14 mouse cellular contexts compared by ENCODE assay signal in the genomic region with DNA sequence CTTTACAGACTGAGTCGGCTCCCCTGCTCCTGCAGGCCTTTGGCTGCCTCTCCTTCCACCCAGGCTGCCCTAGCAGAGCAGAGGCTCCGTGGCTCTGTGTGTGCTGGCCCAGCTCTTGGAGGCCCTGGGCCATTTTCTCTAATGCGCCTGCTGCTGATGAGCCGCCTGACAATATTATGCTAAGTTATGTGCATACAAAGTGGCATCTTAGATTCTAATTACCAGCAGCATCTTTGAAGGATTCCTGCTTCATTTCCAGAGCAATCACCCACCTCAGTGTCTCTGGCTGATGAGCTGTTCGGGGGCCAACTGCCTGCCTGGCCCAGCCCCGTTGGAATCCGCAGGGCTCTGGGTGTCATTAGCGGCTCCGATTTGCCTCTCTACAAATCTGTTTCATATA. TPM values are rescaled to one million over a fixed set of nuclear protein-coding genes. Genes with fewer than 3 reads are reported as not detected.
DNase-seq lines count a peak whose midpoint lies in the region; ATAC-seq lines count a peak whose summit lies in the region.
"Had no signal": no experiment of that assay in that cellular context is flagged by ENCODE, and none has a peak within 500 bp of the region (broad histone marks: within the 10 kb centered on the region; RNA-seq: fewer than 3 reads in every experiment).

No protein-coding gene starts in this region.

- peak overlapping the region; percentile 31; the same call in 1 of the 2 replicates for H3K9ac ChIP-seq in midbrain, embryonic 12.5 days (replicated peaks)
- H3K9ac ChIP-seq: limb, embryonic 15.5 days; lung, embryonic 15.5 days had no signal

- H3K27me3 ChIP-seq in hindbrain, embryonic 10.5 days (ENCODE audit: insufficient read depth, poor library complexity, severe bottlenecking): peaks cover 3% of the 10 kb centered on the region; the same call in 1 of the 2 replicates
- H3K27me3 ChIP-seq in midbrain, embryonic 12.5 days: no peaks in the 10 kb centered on the region
- H3K27me3 ChIP-seq: limb, embryonic 15.5 days; lung, embryonic 15.5 days had no signal

- H3K27ac ChIP-seq in hindbrain, embryonic 10.5 days: peak overlapping the region; percentile 69
- H3K27ac ChIP-seq in midbrain, embryonic 12.5 days (replicated peaks): peak overlapping the region; percentile 78
- H3K27ac ChIP-seq: limb, embryonic 15.5 days; lung, embryonic 15.5 days had no signal

- peaks cover 8% of the 10 kb centered on the region; the same call in 1 of the 2 replicates for H3K9me3 ChIP-seq in hindbrain, embryonic 10.5 days
- H3K9me3 ChIP-seq in midbrain, embryonic 12.5 days: no peaks in the 10 kb centered on the region
- H3K9me3 ChIP-seq: limb, embryonic 15.5 days; lung, embryonic 15.5 days had no signal

- DNase-seq in retina, postnatal 1 day: peak; percentile 34
- DNase-seq in retina, embryonic 14.5 days (ENCODE audit: low spot score): no peak
- no peak for DNase-seq in hindbrain, embryonic 10.5 days (ENCODE audit: low spot score)
- no peak for DNase-seq in spleen, postnatal 4 days (ENCODE audit: low spot score in 2 of 2)
- no peak for DNase-seq in urinary bladder, postnatal 4 days (ENCODE audit: low spot score in 2 of 2)
- DNase-seq in adrenal gland, postnatal 36 days: no peak
- DNase-seq in left cerebral cortex, adult 8-10 months (ENCODE audit: low spot score in 2 of 2): no peak
- DNase-seq: layer of hippocampus, postnatal 36 days; thymus, adult 18-20 months had no signal

- H3K4me2 ChIP-seq in midbrain, embryonic 12.5 days (replicated peaks): no peak overlapping the region
- H3K4me2 ChIP-seq: limb, embryonic 15.5 days; lung, embryonic 15.5 days had no signal

- WGBS in hindbrain, embryonic 10.5 days: 68% methylated on average over 9 of the region's 9 CpGs
- WGBS in midbrain, embryonic 12.5 days: 43% methylated on average over 9 of the region's 9 CpGs

- no peak overlapping the region for H3K4me3 ChIP-seq in hindbrain, embryonic 10.5 days
- H3K4me3 ChIP-seq in midbrain, embryonic 12.5 days: no peak overlapping the region
- H3K4me3 ChIP-seq: limb, embryonic 15.5 days; lung, embryonic 15.5 days had no signal

- peak; percentile 70; the same call in 1 of the 2 replicates for ATAC-seq in midbrain, embryonic 12.5 days (ENCODE audit: low FRiP score, low read depth)
- ATAC-seq: activated CD4-positive, CD25-positive, alpha-beta regulatory T cell, adult 4 months had no signal

- H3K36me3 ChIP-seq in hindbrain, embryonic 10.5 days: no peaks in the 10 kb centered on the region
- H3K36me3 ChIP-seq in midbrain, embryonic 12.5 days: no peaks in the 10 kb centered on the region
- H3K36me3 ChIP-seq: limb, embryonic 15.5 days; lung, embryonic 15.5 days had no signal

- H3K4me1 ChIP-seq in hindbrain, embryonic 10.5 days (replicated peaks): peaks cover 18% of the 10 kb centered on the region
- peaks cover 17% of the 10 kb centered on the region for H3K4me1 ChIP-seq in midbrain, embryonic 12.5 days
- H3K4me1 ChIP-seq: lung, embryonic 15.5 days had no signal

RNA-seq across cellular contexts. Expression of gene Nfatc2, which starts 24.9 kb away (rescaled TPM):
- 0.42 and 0.50 TPM in 2 replicates for polyA plus RNA-seq in hindbrain, embryonic 10.5 days (2016; fragmentation: Nextera tagmentation; extraction: Ambion mirVana)
- polyA plus RNA-seq in midbrain, embryonic 12.5 days (2016; fragmentation: Nextera tagmentation; extraction: Ambion mirVana): 0.97 and 1.5 TPM in 2 replicates
- total RNA-seq in adrenal gland, postnatal 36 days (2021): 1 to 10 TPM; 2.6 to 3.0 TPM
- total RNA-seq in left cerebral cortex, adult 8-10 months (2022): 10 to 100 TPM; 15.2 to 16.8 (median 15.6) TPM
- total RNA-seq: MEL had no signal

Comparison
In these comparisons a context has a peak if more than half of its experiments do, and no peak if none do; other contexts are left out.
1. RNA of gene Nfatc2, which starts 24.9 kb away (total RNA-seq): 15.2 to 16.8 TPM in left cerebral cortex, adult 8-10 months; 2.6 to 3.0 TPM in adrenal gland, postnatal 36 days; every median in the first group is over 4 times any median in the second.